Mouse (Mus musculus) ES-Bruce4 (cell line): ENCODE measurements at regions not wholly inside any gene's neighbourhood (a gene's known extent, or its start where the extent isn't known, plus 50 kb on each side); places are given as distances from the start of the nearest gene placed in this dataset.

Source experiments
- CTCF ChIP-seq: IDR thresholded peaks from one replicate; pipeline ENCODE4 v1.8.1; 2011; ENCODE audit warnings: low read depth, low read length
- EP300 ChIP-seq: IDR thresholded peaks from 2 replicates; pipeline ENCODE4 v1.6.1; 2011; ENCODE audit warnings: low read depth, low read length; ENCODE audit not compliant: insufficient read depth
- POLR2A ChIP-seq: IDR thresholded peaks from one replicate; pipeline ENCODE4 v1.8.1; 2011; ENCODE audit warnings: low read length; ENCODE audit not compliant: insufficient read depth

DNA sequence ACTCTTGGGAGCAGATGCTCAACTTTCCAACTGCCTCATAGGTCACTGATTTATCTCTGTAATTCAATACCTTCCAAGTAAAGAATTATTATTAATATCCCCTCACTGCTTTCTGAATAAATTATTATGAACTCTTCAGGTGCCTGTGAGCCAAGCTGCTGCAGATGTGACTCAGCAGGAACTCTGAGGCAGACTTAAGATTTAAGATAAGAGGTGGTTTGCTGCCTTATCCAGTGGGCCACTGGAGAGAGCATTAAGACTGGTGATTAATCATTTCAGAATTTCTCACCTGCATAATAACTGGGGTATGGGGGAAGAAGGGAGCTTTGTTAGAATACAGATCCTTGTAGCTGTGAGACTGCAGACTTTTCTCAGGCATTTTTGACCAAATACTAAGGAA lies 421.5 kb downstream of the Plcl1 start:
- TF ChIP-seq POLR2A (no peak), CTCF (no peak), EP300 (no peak)
